Mouse (Mus musculus): ENCODE measurements around the gene Rasgrf1.

DNA sequence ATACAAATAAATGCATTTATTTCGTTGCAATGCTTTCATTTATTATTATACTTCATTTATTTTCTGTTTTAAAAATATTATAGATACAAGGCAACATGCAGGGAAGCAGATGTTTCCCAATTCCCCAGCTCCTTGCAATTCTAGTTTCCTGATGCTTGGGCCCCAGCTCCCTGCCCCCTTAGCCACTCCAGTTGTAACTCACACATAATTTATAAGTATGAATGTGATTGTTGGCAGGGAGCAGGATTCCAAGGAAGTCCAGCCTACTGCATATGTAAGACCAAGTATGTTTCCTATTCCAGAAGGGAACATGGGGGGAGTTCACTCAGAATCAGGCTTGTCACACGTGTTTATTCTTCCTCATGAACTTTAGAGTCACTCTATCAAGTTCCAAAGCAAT is 102.1 kb downstream of the Rasgrf1 start:
- TF ChIP-seq CTCF (IDR thresholded peaks at IDR 0.05; ENCODE audit: insufficient read depth, low read depth, low read length) (no peak), POLR2A (IDR thresholded peaks at IDR 0.05; ENCODE audit: insufficient read depth, low read depth, low read length) (no peak)

Data from olfactory bulb, adult 2 months (tissue).